Mouse (Mus musculus): ENCODE data around the gene Acot5. TPM values are rescaled to one million over a fixed set of nuclear protein-coding genes. Genes with fewer than 3 reads are reported as not detected.
"Not testable (repeated sequence)": the region's sequence is repeated elsewhere in the genome, so short reads cannot be mapped to it uniquely, and the experiment has no call there.

Gene Acot5
- polyA plus RNA-seq, 1 experiment from 2014 or later = 0.48 TPM

DNA sequence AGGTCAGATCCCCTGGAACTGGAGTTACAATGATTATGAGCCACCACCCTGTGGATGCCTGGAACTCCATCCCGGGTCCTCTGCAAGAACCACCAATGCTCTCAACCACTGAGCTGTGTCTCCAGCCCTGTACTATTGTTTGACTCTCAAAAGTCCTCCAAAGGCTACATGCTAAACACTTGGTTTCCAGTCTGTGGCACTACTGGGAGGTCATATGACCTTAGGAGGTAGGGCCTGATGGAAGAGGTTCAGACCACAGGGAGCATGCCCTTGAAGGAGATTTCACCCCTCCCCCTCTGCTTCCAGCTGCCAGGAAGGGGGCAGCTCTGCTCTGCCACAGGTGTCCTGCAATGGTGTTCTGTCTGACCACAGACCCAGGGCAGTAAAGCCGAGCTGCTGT, 35.8 kb upstream of the Acot5 start:
- not testable (repeated sequence) for DNase-seq (ENCODE audit: low spot score); ATAC-seq (ENCODE audit: low FRiP score); H3K4me1 ChIP-seq (replicated peaks; ENCODE audit: control insufficient read depth, insufficient read depth, low read length); H3K36me3 ChIP-seq (replicated peaks; ENCODE audit: control insufficient read depth, insufficient read depth); H3K9ac ChIP-seq; H3K27ac ChIP-seq; H3K4me2 ChIP-seq (replicated peaks); H3K27me3 ChIP-seq (ENCODE audit: control insufficient read depth, insufficient read depth, low read length); H3K9me3 ChIP-seq (ENCODE audit: control insufficient read depth, low read length); H3K4me3 ChIP-seq (replicated peaks; ENCODE audit: low read length)
- WGBS = 85% methylated on average over 2 of the region's 2 CpGs

- no peaks in the 10 kb centered on the region for H3K36me3 ChIP-seq (replicated peaks; ENCODE audit: control insufficient read depth, insufficient read depth)
- H3K4me1 ChIP-seq (replicated peaks; ENCODE audit: control insufficient read depth, insufficient read depth, low read length) = no peaks in the 10 kb centered on the region
- H3K4me3 ChIP-seq (replicated peaks; ENCODE audit: low read length) = no peak overlapping the region
- H3K9me3 ChIP-seq (ENCODE audit: control insufficient read depth, low read length) = 0 out of 2 replicates have a peak, but pooled peaks cover 2% of the 10 kb centered on the region
- no peak overlapping the region for H3K9ac ChIP-seq
- ATAC-seq (ENCODE audit: low FRiP score) (no peak), DNase-seq (ENCODE audit: low spot score) (no peak)
- WGBS = 72% methylated on average over 4 of the region's 4 CpGs
- H3K4me2 ChIP-seq (replicated peaks) = no peak overlapping the region
- no peak overlapping the region for H3K27ac ChIP-seq
- H3K27me3 ChIP-seq (ENCODE audit: control insufficient read depth, insufficient read depth, low read length) = no peaks in the 10 kb centered on the region
Measured at GRCm38 (mm10) chr12:84034108-84034507, 35.0 kb upstream of the Acot5 start.

DNA sequence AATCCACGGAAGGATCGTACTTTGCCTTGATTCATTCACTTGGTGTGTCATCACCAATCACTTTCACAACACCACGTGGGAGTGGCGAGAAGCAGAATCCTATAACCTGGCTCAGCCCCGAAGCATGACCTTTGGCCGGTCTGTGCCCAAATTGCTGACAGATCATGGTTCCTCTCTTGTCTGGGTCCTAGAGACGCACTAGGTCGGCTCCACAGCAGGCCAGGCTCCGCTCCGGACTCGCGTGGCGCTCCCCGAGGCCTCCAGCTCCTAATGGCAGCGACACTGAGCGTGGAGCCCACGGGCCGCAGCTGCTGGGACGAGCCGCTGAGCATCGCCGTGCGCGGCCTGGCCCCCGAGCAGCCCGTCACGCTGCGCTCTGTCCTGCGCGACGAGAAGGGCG, 30.9 kb upstream of the Acot5 start, which contains the start of gene Acot4:
Acot4 (plus strand) TSS at position 139 of the 400 bp plus-strand sequence.
- H3K36me3 ChIP-seq (replicated peaks; ENCODE audit: control insufficient read depth, insufficient read depth); H3K27me3 ChIP-seq (ENCODE audit: control insufficient read depth, insufficient read depth, low read length); H3K4me1 ChIP-seq (replicated peaks; ENCODE audit: control insufficient read depth, insufficient read depth, low read length); DNase-seq (ENCODE audit: low spot score); H3K9me3 ChIP-seq (ENCODE audit: control insufficient read depth, low read length); ATAC-seq (ENCODE audit: low FRiP score); H3K27ac ChIP-seq: not testable (repeated sequence)
- Histone ChIP-seq H3K4me2 (replicated peaks) (peak within 1 kb of the TSS; percentile 59), H3K9ac (peak within 1 kb of the TSS; percentile 50), H3K4me3 (replicated peaks; ENCODE audit: low read length) (peak within 1 kb of the TSS; percentile 39)
- 15% methylated on average over 16 of the region's 32 CpGs for WGBS

GRCm38 (mm10) chr12:84038691-84039111, 30.4 kb upstream of the Acot5 start, which contains the start of gene Gm49366:
Gene Gm49366, plus strand, starts transcription at chr12:84038935.
- not testable (repeated sequence) for ATAC-seq (ENCODE audit: low FRiP score); H3K27me3 ChIP-seq (ENCODE audit: control insufficient read depth, insufficient read depth, low read length); H3K9me3 ChIP-seq (ENCODE audit: control insufficient read depth, low read length); H3K27ac ChIP-seq; H3K4me1 ChIP-seq (replicated peaks; ENCODE audit: control insufficient read depth, insufficient read depth, low read length); H3K36me3 ChIP-seq (replicated peaks; ENCODE audit: control insufficient read depth, insufficient read depth); DNase-seq (ENCODE audit: low spot score)
- Histone ChIP-seq H3K4me3 (replicated peaks; ENCODE audit: low read length) (peak within 1 kb of the TSS; percentile 39), H3K9ac (peak within 1 kb of the TSS; percentile 50), H3K4me2 (replicated peaks) (peak within 1 kb of the TSS; percentile 59)
- 4% methylated on average over 35 of the region's 39 CpGs for WGBS

DNA sequence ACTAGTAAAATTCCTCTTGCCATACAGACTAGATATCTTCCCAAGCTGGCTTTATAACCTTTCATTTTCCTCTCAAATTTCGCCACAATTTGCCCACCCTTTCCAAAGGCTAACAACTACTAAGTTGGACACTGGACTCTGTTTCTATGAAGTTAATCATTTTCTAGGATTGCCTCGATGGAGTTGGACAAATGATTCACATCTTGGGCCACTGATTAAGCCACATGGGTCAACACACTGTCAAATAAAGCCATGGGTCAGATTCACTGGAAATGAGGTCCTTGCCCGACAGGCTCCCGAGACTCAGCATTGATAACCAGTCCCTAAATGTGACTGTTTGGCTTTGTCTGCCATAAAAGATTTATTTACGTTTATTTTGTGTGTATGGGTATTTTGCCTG, 26.9 kb upstream of the Acot5 start:
- H3K9me3 ChIP-seq (ENCODE audit: control insufficient read depth, low read length) = peaks cover 9% of the 10 kb centered on the region; the same call in 1 of the 2 replicates
- DNase-seq (ENCODE audit: low spot score) = no peak
- no peaks in the 10 kb centered on the region for H3K4me1 ChIP-seq (replicated peaks; ENCODE audit: control insufficient read depth, insufficient read depth, low read length)
- 89% methylated on average over 5 of the region's 5 CpGs for WGBS
- H3K36me3 ChIP-seq (replicated peaks; ENCODE audit: control insufficient read depth, insufficient read depth) = no peaks in the 10 kb centered on the region
- no peak for ATAC-seq (ENCODE audit: low FRiP score)
- no peak overlapping the region for H3K27ac ChIP-seq
- H3K9ac ChIP-seq = no peak overlapping the region
- no peak overlapping the region for H3K4me3 ChIP-seq (replicated peaks; ENCODE audit: low read length)
- no peaks in the 10 kb centered on the region for H3K27me3 ChIP-seq (ENCODE audit: control insufficient read depth, insufficient read depth, low read length)
- no peak overlapping the region for H3K4me2 ChIP-seq (replicated peaks)

DNA sequence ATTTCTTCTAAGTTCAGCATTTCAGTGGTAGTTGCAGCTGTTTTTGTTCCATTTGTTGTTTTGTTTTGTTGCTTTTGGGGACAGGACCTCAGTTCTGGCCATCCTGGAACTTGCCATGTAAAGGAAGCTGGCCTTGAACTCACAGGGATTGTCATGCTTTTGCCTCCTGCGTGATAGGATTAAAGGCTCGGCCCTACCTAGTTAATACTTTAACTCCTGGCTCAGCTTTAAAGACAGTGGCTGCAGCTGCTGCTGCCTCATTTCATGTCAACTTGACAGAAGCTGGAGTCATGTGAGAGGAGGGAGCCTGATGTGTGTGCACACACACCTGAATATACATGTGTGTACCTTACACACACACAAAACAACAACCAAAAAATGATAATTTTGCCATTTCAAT, 25.1 kb upstream of the Acot5 start:
- H3K9ac ChIP-seq = no peak overlapping the region
- peaks cover 24% of the 10 kb centered on the region; the same call in 1 of the 2 replicates for H3K9me3 ChIP-seq (ENCODE audit: control insufficient read depth, low read length)
- ATAC-seq (ENCODE audit: low FRiP score) (no peak), DNase-seq (ENCODE audit: low spot score) (no peak)
- H3K36me3 ChIP-seq (replicated peaks; ENCODE audit: control insufficient read depth, insufficient read depth) = no peaks in the 10 kb centered on the region
- no peak overlapping the region for H3K4me2 ChIP-seq (replicated peaks)
- H3K27me3 ChIP-seq (ENCODE audit: control insufficient read depth, insufficient read depth, low read length) = no peaks in the 10 kb centered on the region
- WGBS = 82% methylated on average over 2 of the region's 2 CpGs
- H3K4me3 ChIP-seq (replicated peaks; ENCODE audit: low read length) = no peak overlapping the region
- H3K4me1 ChIP-seq (replicated peaks; ENCODE audit: control insufficient read depth, insufficient read depth, low read length) = no peaks in the 10 kb centered on the region
- H3K27ac ChIP-seq = no peak overlapping the region

DNA sequence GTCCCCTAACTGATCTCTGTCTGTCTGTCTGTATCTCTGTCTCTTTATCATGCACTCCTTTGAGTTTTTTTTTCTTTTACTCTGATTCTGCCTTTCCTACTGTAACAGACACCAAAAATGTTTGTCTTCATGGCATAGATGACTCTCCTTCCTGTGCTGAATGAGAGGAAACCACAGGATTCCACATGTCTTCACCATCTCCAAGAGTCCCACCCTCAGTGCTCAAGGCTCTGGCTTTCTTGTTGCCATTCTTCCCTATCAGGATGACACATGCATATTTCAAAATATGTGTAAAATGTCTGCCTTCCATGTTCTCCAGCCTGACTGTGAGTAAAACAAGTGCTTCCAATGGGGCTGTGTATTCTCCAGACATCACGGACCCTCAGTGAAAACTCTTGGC, 22.2 kb upstream of the Acot5 start:
- 91% methylated on average over 1 of the region's 1 CpGs for WGBS
- Histone ChIP-seq H3K9ac (no peak overlapping the region), H3K36me3 (replicated peaks; ENCODE audit: control insufficient read depth, insufficient read depth) (no peaks in the 10 kb centered on the region), H3K4me2 (replicated peaks) (no peak overlapping the region), H3K27me3 (ENCODE audit: control insufficient read depth, insufficient read depth, low read length) (no peaks in the 10 kb centered on the region), H3K9me3 (ENCODE audit: control insufficient read depth, low read length) (peaks cover 16% of the 10 kb centered on the region; the same call in 1 of the 2 replicates), H3K4me3 (replicated peaks; ENCODE audit: low read length) (no peak overlapping the region), H3K4me1 (replicated peaks; ENCODE audit: control insufficient read depth, insufficient read depth, low read length) (no peaks in the 10 kb centered on the region), H3K27ac (no peak overlapping the region)
- DNase-seq (ENCODE audit: low spot score) (no peak), ATAC-seq (ENCODE audit: low FRiP score) (no peak)

DNA sequence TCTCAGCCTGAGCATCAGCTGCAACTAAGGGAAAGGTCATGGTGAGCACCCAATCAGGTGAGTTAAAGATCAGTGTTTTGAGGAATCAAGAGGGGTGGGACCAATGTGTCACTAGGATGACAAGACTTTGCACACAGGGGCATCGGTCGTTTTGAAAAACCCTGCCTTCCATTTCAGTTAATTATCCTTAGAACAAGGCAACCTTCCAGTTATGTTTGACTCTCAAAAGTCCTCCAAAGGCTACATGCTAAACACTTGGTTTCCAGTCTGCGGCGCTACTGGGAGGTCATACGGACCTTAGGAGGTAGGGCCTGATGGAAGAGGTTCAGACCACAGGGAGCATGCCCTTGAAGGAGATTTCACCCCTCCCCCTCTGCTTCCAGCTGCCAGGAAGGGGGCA, 18.4 kb upstream of the Acot5 start:
- Histone ChIP-seq H3K9me3 (ENCODE audit: control insufficient read depth, low read length) (peaks cover 16% of the 10 kb centered on the region; the same call in 1 of the 2 replicates), H3K27me3 (ENCODE audit: control insufficient read depth, insufficient read depth, low read length) (peaks cover 13% of the 10 kb centered on the region; the same call in 1 of the 2 replicates)
- H3K4me2 ChIP-seq (replicated peaks); DNase-seq (ENCODE audit: low spot score); H3K4me3 ChIP-seq (replicated peaks; ENCODE audit: low read length); H3K4me1 ChIP-seq (replicated peaks; ENCODE audit: control insufficient read depth, insufficient read depth, low read length); H3K27ac ChIP-seq; H3K36me3 ChIP-seq (replicated peaks; ENCODE audit: control insufficient read depth, insufficient read depth); ATAC-seq (ENCODE audit: low FRiP score); H3K9ac ChIP-seq: not testable (repeated sequence)
- WGBS = 88% methylated on average over 5 of the region's 5 CpGs

- no peak for ATAC-seq (ENCODE audit: low FRiP score)
- 87% methylated on average over 5 of the region's 5 CpGs for WGBS
Measured at GRCm38 (mm10) chr12:84051937-84052474, 17.1 kb upstream of the Acot5 start, which contains the start of gene Acot3. Gene Acot3, plus strand, starts transcription at chr12:84052144.

More at GRCm38 (mm10) chr12:84051937-84052474, 17.1 kb upstream of the Acot5 start, which contains the start of gene Acot3:
- Histone ChIP-seq H3K4me1 (replicated peaks; ENCODE audit: control insufficient read depth, insufficient read depth, low read length) (no peaks in the 10 kb centered on the region; the same call in 1 of the 2 replicates), H3K36me3 (replicated peaks; ENCODE audit: control insufficient read depth, insufficient read depth) (no peaks in the 10 kb centered on the region), H3K9ac (no peak within 1 kb of the TSS), H3K27me3 (ENCODE audit: control insufficient read depth, insufficient read depth, low read length) (peaks cover 13% of the 10 kb centered on the region; the same call in 1 of the 2 replicates), H3K4me2 (replicated peaks) (peak within 1 kb of the TSS; percentile 80), H3K9me3 (ENCODE audit: control insufficient read depth, low read length) (peaks cover 16% of the 10 kb centered on the region; the same call in 1 of the 2 replicates), H3K27ac (no peak within 1 kb of the TSS), H3K4me3 (replicated peaks; ENCODE audit: low read length) (peak within 1 kb of the TSS; percentile 42)
- no peak for DNase-seq (ENCODE audit: low spot score)

Data from hindbrain, embryonic 14.5 days (tissue).